Mouse (Mus musculus): ENCODE data around the gene Rgp1. TPM values are rescaled to one million over a fixed set of nuclear protein-coding genes. Genes with fewer than 3 reads are reported as not detected.

Gene Rgp1
- polyA plus RNA-seq, 1 experiment: 28.6 TPM

- Histone ChIP-seq H3ac (ENCODE audit: control insufficient read depth, insufficient read length) (peak overlapping the region; percentile 37), H3K79me2 (ENCODE audit: control insufficient read depth, insufficient read depth) (no peaks in the 10 kb centered on the region), H3K4me3 (peak overlapping the region; percentile 25), H3K4me2 (ENCODE audit: low read depth) (peak overlapping the region; percentile 72), H3K27me3 (ENCODE audit: control insufficient read depth, insufficient read depth, insufficient read length) (no peaks in the 10 kb centered on the region), H3K36me3 (ENCODE audit: control insufficient read depth, insufficient read depth) (no peaks in the 10 kb centered on the region)
- TF ChIP-seq MYOD1 (IDR thresholded peaks at IDR 0.05; ENCODE audit: control insufficient read depth in 1 of 3, insufficient read length in 2 of 3, low read depth in 2 of 3) (peak in 1 of 3 experiments; percentile 7), SRF (IDR thresholded peaks at IDR 0.05; ENCODE audit: control insufficient read depth, insufficient read length, low read depth) (no peak)
Measured at GRCm38 (mm10) chr4:43631956-43632920, 53.7 kb downstream of the Rgp1 start.

GRCm38 (mm10) chr4:43633296-43633695, 54.8 kb downstream of the Rgp1 start:
- Histone ChIP-seq H3K36me3 (ENCODE audit: control insufficient read depth, insufficient read depth) (no peaks in the 10 kb centered on the region), H3ac (ENCODE audit: control insufficient read depth, insufficient read length) (no peak overlapping the region), H3K79me2 (ENCODE audit: control insufficient read depth, insufficient read depth) (no peaks in the 10 kb centered on the region), H3K27me3 (ENCODE audit: control insufficient read depth, insufficient read depth, insufficient read length) (no peaks in the 10 kb centered on the region), H3K4me3 (no peak overlapping the region), H3K4me2 (ENCODE audit: low read depth) (no peak overlapping the region)
- TF ChIP-seq E2F4 (IDR thresholded peaks at IDR 0.05; ENCODE audit: insufficient read depth): no peak
- no peak for TF ChIP-seq POLR2A (IDR thresholded peaks at IDR 0.05; ENCODE audit: insufficient read length, low read depth)
- TF ChIP-seq MAX (IDR thresholded peaks at IDR 0.05; ENCODE audit: low read depth): no peak
- no peak for TF ChIP-seq SRF (IDR thresholded peaks at IDR 0.05; ENCODE audit: control insufficient read depth, insufficient read length, low read depth)
- TF ChIP-seq USF1 (IDR thresholded peaks at IDR 0.05; ENCODE audit: low read depth): no peak
- TF ChIP-seq REST (IDR thresholded peaks at IDR 0.05; ENCODE audit: insufficient read depth, insufficient read length): no peak
- no peak for TF ChIP-seq CEBPB (IDR thresholded peaks at IDR 0.05; ENCODE audit: insufficient read depth, poor library complexity, severe bottlenecking)
- TF ChIP-seq TCF3 (IDR thresholded peaks at IDR 0.05; ENCODE audit: insufficient read length, low read depth): no peak
- TF ChIP-seq MYOD1 (IDR thresholded peaks at IDR 0.05; ENCODE audit: control insufficient read depth in 1 of 3, insufficient read length in 2 of 3, low read depth in 2 of 3): no peak
- no peak for TF ChIP-seq TCF12 (IDR thresholded peaks at IDR 0.05; ENCODE audit: insufficient read depth, poor library complexity, severe bottlenecking)
- no peak for TF ChIP-seq POLR2AphosphoS2 (IDR thresholded peaks at IDR 0.05; ENCODE audit: insufficient read length, low read depth)
- no peak for TF ChIP-seq MYOG (IDR thresholded peaks at IDR 0.05; ENCODE audit: control insufficient read depth in 1 of 3, insufficient read depth in 1 of 3, insufficient read length in 2 of 3, low read depth in 2 of 3)

- TF ChIP-seq REST (IDR thresholded peaks at IDR 0.05; ENCODE audit: insufficient read depth, insufficient read length) (no peak), SRF (IDR thresholded peaks at IDR 0.05; ENCODE audit: control insufficient read depth, insufficient read length, low read depth) (no peak), POLR2AphosphoS2 (IDR thresholded peaks at IDR 0.05; ENCODE audit: insufficient read length, low read depth) (no peak), USF1 (IDR thresholded peaks at IDR 0.05; ENCODE audit: low read depth) (no peak), E2F4 (IDR thresholded peaks at IDR 0.05; ENCODE audit: insufficient read depth) (no peak), TCF12 (IDR thresholded peaks at IDR 0.05; ENCODE audit: insufficient read depth, poor library complexity, severe bottlenecking) (no peak), MAX (IDR thresholded peaks at IDR 0.05; ENCODE audit: low read depth) (no peak)
- H3K36me3 ChIP-seq (ENCODE audit: control insufficient read depth, insufficient read depth): no peaks in the 10 kb centered on the region
- H3K4me3 ChIP-seq: no peak overlapping the region
- no peaks in the 10 kb centered on the region for H3K79me2 ChIP-seq (ENCODE audit: control insufficient read depth, insufficient read depth)
- H3K4me2 ChIP-seq (ENCODE audit: low read depth): no peak overlapping the region
- no peaks in the 10 kb centered on the region for H3K27me3 ChIP-seq (ENCODE audit: control insufficient read depth, insufficient read depth, insufficient read length)
- H3ac ChIP-seq (ENCODE audit: control insufficient read depth, insufficient read length): no peak overlapping the region
Measured at GRCm38 (mm10) chr4:43633736-43634135, 55.2 kb downstream of the Rgp1 start.

GRCm38 (mm10) chr4:43634621-43635374, 56.3 kb downstream of the Rgp1 start:
- Histone ChIP-seq H3K4me2 (ENCODE audit: low read depth) (no peak overlapping the region), H3K79me2 (ENCODE audit: control insufficient read depth, insufficient read depth) (no peaks in the 10 kb centered on the region), H3K4me3 (no peak overlapping the region), H3K36me3 (ENCODE audit: control insufficient read depth, insufficient read depth) (no peaks in the 10 kb centered on the region), H3K27me3 (ENCODE audit: control insufficient read depth, insufficient read depth, insufficient read length) (no peaks in the 10 kb centered on the region), H3ac (ENCODE audit: control insufficient read depth, insufficient read length) (no peak overlapping the region)
- no peak for TF ChIP-seq CEBPB (IDR thresholded peaks at IDR 0.05; ENCODE audit: insufficient read depth, poor library complexity, severe bottlenecking)
- TF ChIP-seq POLR2AphosphoS2 (IDR thresholded peaks at IDR 0.05; ENCODE audit: insufficient read length, low read depth): no peak
- TF ChIP-seq TCF12 (IDR thresholded peaks at IDR 0.05; ENCODE audit: insufficient read depth, poor library complexity, severe bottlenecking): no peak
- TF ChIP-seq REST (IDR thresholded peaks at IDR 0.05; ENCODE audit: insufficient read depth, insufficient read length): no peak
- TF ChIP-seq TCF3 (IDR thresholded peaks at IDR 0.05; ENCODE audit: insufficient read length, low read depth): no peak
- TF ChIP-seq POLR2A (IDR thresholded peaks at IDR 0.05; ENCODE audit: insufficient read length, low read depth): no peak
- TF ChIP-seq SRF (IDR thresholded peaks at IDR 0.05; ENCODE audit: control insufficient read depth, insufficient read length, low read depth): no peak
- no peak for TF ChIP-seq MYOD1 (IDR thresholded peaks at IDR 0.05; ENCODE audit: control insufficient read depth in 1 of 3, insufficient read length in 2 of 3, low read depth in 2 of 3)
- no peak for TF ChIP-seq MAX (IDR thresholded peaks at IDR 0.05; ENCODE audit: low read depth)
- TF ChIP-seq USF1 (IDR thresholded peaks at IDR 0.05; ENCODE audit: low read depth): no peak
- TF ChIP-seq E2F4 (IDR thresholded peaks at IDR 0.05; ENCODE audit: insufficient read depth): no peak
- no peak for TF ChIP-seq MYOG (IDR thresholded peaks at IDR 0.05; ENCODE audit: control insufficient read depth in 1 of 3, insufficient read depth in 1 of 3, insufficient read length in 2 of 3, low read depth in 2 of 3)

Measured in myocyte (in vitro differentiated cells).